Mouse (Mus musculus): ENCODE measurements around the gene Efna1.

- TF ChIP-seq CTCF (IDR thresholded peaks at IDR 0.05; ENCODE audit: extremely low read depth, insufficient read depth, insufficient read length, insufficient replicate concordance) (no peak), POLR2A (IDR thresholded peaks at IDR 0.05; ENCODE audit: low read depth, low read length) (no peak)
These were observed 56.1 kb downstream of the Efna1 start for GRCm38 (mm10) chr3:89224796-89225195.
